Mouse (Mus musculus): ENCODE results near the gene Ptprz1. TPM values are rescaled to one million over a fixed set of nuclear protein-coding genes. Genes with fewer than 3 reads are reported as not detected.

Ptprz1 gene
- polyA plus RNA-seq, 1 experiment: not detected

DNA sequence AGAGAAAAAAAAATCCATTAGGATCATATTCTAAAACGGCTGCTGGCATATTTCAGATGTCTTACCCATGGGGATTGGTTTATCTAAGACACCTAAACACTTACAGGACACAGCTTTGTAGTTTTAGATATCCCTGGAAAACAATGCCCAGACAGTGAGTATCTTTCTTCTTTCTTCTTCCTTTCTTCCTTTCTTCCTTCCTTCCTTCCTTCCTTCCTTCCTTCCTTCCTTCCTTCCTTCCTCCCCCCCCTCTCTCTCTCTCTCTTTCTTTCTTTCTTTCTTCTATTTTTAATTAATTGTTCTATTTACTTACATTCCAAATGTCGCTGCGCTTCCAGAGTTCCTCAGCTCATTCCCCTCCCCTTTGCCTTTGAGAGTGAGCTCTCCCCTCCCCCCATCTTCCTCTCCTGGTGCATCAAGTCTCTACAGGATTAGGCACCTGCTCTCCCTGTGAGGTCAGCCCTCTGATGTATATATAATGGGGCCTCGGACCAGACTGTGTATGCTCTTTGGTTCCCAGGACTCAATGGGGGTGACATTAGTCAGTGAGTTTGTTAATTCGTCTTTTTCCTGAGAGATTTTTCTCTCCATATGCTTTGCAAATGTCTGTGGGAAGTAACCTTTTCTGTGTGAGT lies 109.3 kb downstream of the Ptprz1 start:
- TF ChIP-seq CTCF (IDR thresholded peaks at IDR 0.05; ENCODE audit: low read depth, low read length): no peak
- no peak for TF ChIP-seq POLR2A (IDR thresholded peaks at IDR 0.05; ENCODE audit: borderline replicate concordance, low read depth, low read length)
- Histone ChIP-seq H3K27ac (ENCODE audit: insufficient read depth, low read depth, low read length) (no peak overlapping the region), H3K4me1 (ENCODE audit: control insufficient read depth, insufficient read depth, low read length) (no peaks in the 10 kb centered on the region), H3K4me3 (ENCODE audit: insufficient read depth, low read length) (no peak overlapping the region)

DNA sequence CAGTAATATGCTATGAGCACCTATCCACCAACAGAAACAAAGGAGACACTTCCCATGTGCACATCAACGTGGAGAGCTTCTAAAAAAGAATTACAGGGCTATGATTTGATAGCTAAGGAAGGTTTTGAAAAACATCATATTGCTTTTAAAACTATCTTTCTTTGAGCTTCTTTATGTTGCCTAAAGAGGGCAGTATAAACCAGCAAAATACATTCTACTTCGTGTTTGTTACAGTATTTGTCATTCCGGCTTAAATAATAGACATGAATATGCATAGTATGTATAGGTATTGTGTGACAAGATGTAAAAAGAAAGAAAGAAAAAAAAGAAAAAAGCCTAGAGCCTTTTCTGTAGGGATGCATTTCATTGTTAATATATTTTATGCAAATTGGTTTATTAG lies 127.8 kb downstream of the Ptprz1 start:
- H3K4me3 ChIP-seq (ENCODE audit: insufficient read depth, low read length): no peak overlapping the region
- no peaks in the 10 kb centered on the region for H3K4me1 ChIP-seq (ENCODE audit: control insufficient read depth, insufficient read depth, low read length)
- TF ChIP-seq POLR2A (IDR thresholded peaks at IDR 0.05; ENCODE audit: borderline replicate concordance, low read depth, low read length): no peak
- TF ChIP-seq CTCF (IDR thresholded peaks at IDR 0.05; ENCODE audit: low read depth, low read length): no peak
- H3K27ac ChIP-seq (ENCODE audit: insufficient read depth, low read depth, low read length): no peak overlapping the region

DNA sequence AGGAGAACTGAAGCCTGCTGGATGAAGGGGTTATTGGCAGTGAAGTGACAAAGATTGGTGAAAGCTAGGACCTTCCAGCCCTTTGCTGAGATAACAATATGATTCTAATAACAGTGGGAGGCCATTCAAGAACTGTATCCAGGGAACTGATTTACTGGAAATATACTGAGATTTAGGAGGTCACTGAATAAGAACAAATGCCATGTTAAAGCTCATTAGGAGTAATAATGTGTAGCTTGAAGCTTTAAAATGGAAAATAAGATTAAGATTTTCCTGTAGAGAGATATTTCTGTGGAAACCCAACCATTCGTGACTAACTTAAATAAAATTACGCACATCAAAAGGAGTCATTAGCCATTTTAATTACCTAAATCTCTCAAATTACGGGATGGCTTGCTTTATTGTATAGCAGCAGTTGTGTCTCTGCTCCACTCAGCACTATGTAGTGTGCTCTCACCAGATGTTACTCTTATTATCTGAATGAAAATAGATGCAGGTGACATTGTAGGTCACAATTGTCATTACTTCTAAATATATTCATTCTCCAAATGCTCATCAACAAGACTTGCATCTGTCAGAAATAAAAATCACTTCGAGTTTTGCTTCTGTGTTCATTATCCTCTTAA lies 139.8 kb downstream of the Ptprz1 start:
- TF ChIP-seq POLR2A (IDR thresholded peaks at IDR 0.05; ENCODE audit: borderline replicate concordance, low read depth, low read length) (no peak), CTCF (IDR thresholded peaks at IDR 0.05; ENCODE audit: low read depth, low read length) (no peak)
- H3K4me3 ChIP-seq (ENCODE audit: insufficient read depth, low read length): no peak overlapping the region
- no peaks in the 10 kb centered on the region for H3K4me1 ChIP-seq (ENCODE audit: control insufficient read depth, insufficient read depth, low read length)
- H3K27ac ChIP-seq (ENCODE audit: insufficient read depth, low read depth, low read length): no peak overlapping the region

DNA sequence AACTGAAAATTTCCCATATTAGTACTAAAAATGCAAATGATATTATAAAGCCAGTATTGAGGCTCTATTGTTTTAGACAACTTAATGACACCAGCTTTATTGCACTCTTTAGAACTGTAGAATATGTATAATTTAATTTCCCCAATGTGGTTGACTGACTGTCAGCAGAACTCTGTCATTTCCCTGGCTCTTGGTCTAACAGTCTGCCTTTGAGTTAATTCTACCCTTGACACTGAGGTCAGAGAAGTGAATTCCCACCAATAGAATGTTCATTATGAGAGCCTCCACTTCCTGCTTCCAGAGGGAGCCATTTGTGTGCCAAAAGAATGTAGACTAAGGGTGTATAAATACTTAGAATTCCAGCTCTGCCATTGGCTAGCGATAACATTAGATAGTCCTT lies 152.9 kb downstream of the Ptprz1 start:
- TF ChIP-seq CTCF (IDR thresholded peaks at IDR 0.05; ENCODE audit: low read depth, low read length): no peak
- TF ChIP-seq POLR2A (IDR thresholded peaks at IDR 0.05; ENCODE audit: borderline replicate concordance, low read depth, low read length): no peak
- no peak overlapping the region for H3K4me3 ChIP-seq (ENCODE audit: insufficient read depth, low read length)
- no peaks in the 10 kb centered on the region for H3K4me1 ChIP-seq (ENCODE audit: control insufficient read depth, insufficient read depth, low read length)
- no peak overlapping the region for H3K27ac ChIP-seq (ENCODE audit: insufficient read depth, low read depth, low read length)

DNA sequence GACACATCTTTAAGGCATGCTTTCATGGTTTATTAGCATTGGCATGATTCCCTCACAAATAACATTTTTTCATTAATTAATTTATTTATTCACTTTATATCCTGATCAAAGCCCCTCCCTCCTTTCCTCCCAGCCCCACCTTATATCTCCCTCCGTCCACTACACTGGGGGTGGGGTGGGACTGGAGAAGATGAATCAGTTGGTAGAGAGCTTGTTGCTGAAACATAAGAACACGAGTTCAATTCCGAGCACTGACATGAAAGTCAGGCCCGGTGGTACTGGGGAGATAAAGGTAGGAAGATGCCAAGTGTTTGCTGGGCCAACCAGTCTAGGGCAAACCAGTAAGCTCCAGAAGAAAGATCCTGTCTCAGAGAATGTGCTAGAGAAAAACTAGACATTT lies 173.5 kb downstream of the Ptprz1 start:
- no peak overlapping the region for H3K27ac ChIP-seq (ENCODE audit: insufficient read depth, low read depth, low read length)
- TF ChIP-seq POLR2A (IDR thresholded peaks at IDR 0.05; ENCODE audit: borderline replicate concordance, low read depth, low read length): no peak
- no peak for TF ChIP-seq CTCF (IDR thresholded peaks at IDR 0.05; ENCODE audit: low read depth, low read length)
- no peak overlapping the region for H3K4me3 ChIP-seq (ENCODE audit: insufficient read depth, low read length)
- no peaks in the 10 kb centered on the region for H3K4me1 ChIP-seq (ENCODE audit: control insufficient read depth, insufficient read depth, low read length)

DNA sequence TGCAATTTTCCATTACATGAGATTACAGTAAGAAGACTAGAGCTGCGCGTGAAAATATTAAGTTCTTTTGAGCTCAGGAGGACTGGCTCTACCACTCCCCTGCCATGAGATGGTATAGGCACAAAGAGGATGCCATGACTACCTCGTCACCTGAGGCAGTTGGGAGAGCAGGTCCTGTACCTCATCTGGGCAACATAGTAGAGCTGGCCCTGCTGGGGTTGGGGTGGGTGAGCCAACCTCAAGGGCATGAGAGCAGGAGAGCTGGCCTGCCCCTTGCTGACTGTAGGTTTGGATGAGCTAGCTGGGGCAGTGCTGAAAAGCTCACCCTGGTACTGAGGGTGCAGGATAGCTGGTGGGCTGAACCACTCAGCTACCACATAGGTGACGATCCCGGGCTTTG lies 180.4 kb downstream of the Ptprz1 start:
- no peaks in the 10 kb centered on the region for H3K4me1 ChIP-seq (ENCODE audit: control insufficient read depth, insufficient read depth, low read length)
- TF ChIP-seq POLR2A (IDR thresholded peaks at IDR 0.05; ENCODE audit: borderline replicate concordance, low read depth, low read length) (no peak), CTCF (IDR thresholded peaks at IDR 0.05; ENCODE audit: low read depth, low read length) (no peak)
- no peak overlapping the region for H3K4me3 ChIP-seq (ENCODE audit: insufficient read depth, low read length)
- H3K27ac ChIP-seq (ENCODE audit: insufficient read depth, low read depth, low read length): no peak overlapping the region

DNA sequence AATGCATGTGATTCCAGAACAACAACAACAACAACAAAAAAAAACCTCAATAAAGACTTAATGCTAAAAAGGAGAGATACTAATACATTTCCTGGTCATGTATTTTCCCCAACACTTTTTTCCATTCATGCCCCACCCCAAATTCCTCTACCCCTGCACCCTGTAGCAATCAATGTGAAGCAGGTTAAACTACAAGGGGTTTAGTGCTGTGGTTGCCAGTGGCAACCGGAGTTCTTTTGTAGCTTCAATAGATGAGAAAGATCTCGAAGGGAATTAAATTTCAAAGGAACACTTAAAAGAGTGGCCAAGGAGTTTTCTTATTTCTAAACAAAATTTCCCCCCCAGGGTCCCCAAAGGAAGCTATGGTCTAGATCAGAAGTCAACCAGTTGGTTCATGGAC lies 200.8 kb downstream of the Ptprz1 start:
- no peaks in the 10 kb centered on the region for H3K4me1 ChIP-seq (ENCODE audit: control insufficient read depth, insufficient read depth, low read length)
- H3K27ac ChIP-seq (ENCODE audit: insufficient read depth, low read depth, low read length): no peak overlapping the region
- no peak overlapping the region for H3K4me3 ChIP-seq (ENCODE audit: insufficient read depth, low read length)
- TF ChIP-seq POLR2A (IDR thresholded peaks at IDR 0.05; ENCODE audit: borderline replicate concordance, low read depth, low read length) (no peak), CTCF (IDR thresholded peaks at IDR 0.05; ENCODE audit: low read depth, low read length) (no peak)

DNA sequence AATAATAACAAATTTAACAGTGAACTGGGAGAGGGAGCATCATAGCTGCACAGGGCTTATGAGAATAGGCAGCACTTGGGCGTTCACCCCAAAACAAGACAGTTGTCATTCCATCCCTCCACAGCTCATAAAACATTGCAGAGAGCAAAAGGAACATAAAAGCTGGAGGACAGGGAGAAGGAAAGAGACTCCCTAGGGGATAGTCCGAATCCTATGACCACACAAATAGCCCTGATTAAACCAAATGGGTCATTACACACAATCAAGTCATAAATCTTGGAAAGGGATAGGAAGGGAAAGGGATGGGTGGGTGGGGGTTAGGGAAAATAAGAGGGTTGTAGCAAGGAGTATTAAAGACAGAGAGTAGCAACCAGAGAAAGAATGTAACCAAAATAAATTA lies 203.0 kb downstream of the Ptprz1 start:
- TF ChIP-seq POLR2A (IDR thresholded peaks at IDR 0.05; ENCODE audit: borderline replicate concordance, low read depth, low read length) (no peak), CTCF (IDR thresholded peaks at IDR 0.05; ENCODE audit: low read depth, low read length) (no peak)
- no peak overlapping the region for H3K27ac ChIP-seq (ENCODE audit: insufficient read depth, low read depth, low read length)

DNA sequence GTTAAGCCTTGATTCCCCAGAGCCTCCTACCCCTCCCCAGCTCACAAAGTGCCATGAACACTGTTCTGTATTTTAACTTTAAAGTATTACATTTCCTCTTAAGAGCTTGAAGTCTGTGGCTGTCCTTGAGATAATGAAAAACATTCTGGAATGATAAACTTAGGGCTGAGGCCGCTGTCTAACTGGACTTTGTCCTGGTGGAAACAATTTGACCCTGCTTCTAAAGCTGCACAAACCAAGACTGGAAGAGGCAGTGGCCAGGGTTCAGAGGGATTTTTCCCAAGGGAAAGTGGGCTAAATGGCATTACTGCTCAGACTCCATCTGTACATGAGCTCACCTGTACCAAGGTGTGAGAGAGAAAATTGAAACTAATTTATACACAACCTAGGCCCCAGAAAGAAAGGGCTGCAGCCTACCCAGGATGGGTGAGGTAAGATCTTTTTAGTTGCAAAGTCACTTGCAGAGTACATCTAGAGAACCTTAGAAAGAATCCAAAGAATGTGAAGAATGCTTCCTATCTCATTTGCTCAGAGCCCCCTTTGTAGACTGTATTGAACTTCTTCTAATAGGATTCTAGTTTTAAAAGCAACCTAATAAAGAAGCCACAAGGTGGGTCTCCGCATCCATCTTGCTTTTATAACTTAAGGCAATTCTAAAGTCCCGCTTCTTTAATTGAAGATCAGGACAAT lies 204.8 kb downstream of the Ptprz1 start:
- H3K27ac ChIP-seq (ENCODE audit: insufficient read depth, low read depth, low read length): no peak overlapping the region
- H3K4me3 ChIP-seq (ENCODE audit: insufficient read depth, low read length): no peak overlapping the region
- TF ChIP-seq CTCF (IDR thresholded peaks at IDR 0.05; ENCODE audit: low read depth, low read length) (no peak), POLR2A (IDR thresholded peaks at IDR 0.05; ENCODE audit: borderline replicate concordance, low read depth, low read length) (no peak)
- H3K4me1 ChIP-seq (ENCODE audit: control insufficient read depth, insufficient read depth, low read length): no peaks in the 10 kb centered on the region

More for the DNA sequence above, 203.0 kb downstream of the Ptprz1 start:
- H3K4me3 ChIP-seq (ENCODE audit: insufficient read depth, low read length): no peak overlapping the region
- H3K4me1 ChIP-seq (ENCODE audit: control insufficient read depth, insufficient read depth, low read length): no peaks in the 10 kb centered on the region

Measured in bone marrow macrophage, adult 2 months (primary cell).